Mouse (Mus musculus) cerebellum, adult 2 months (tissue): ENCODE results near the gene Pcdh7. TPM values are rescaled to one million over a fixed set of nuclear protein-coding genes. Genes with fewer than 3 reads are reported as not detected.

Experiments used
- DNase-seq, 2 experiments: peaks; one replicate each; pipeline ENCODE4 v3.0.0; 2021
- H3K27ac ChIP-seq: fragments of 200-500 bp; 2 replicates; pipeline ENCODE4 v1.5.1; 2012; ENCODE audit warnings: low read length, control low read depth, inconsistent platforms; ENCODE audit not compliant: insufficient read depth
- H3K27me3 ChIP-seq: fragments of 200-500 bp; 2 replicates; pipeline ENCODE4 v1.6.1; 2012; ENCODE audit warnings: inconsistent platforms, mild to moderate bottlenecking, low read length, moderate library complexity; ENCODE audit not compliant: control insufficient read depth, insufficient read depth
- H3K4me1 ChIP-seq: fragments of 200-500 bp; 2 replicates; pipeline ENCODE4 v1.6.1; 2011; ENCODE audit warnings: low read length; ENCODE audit not compliant: control insufficient read depth, insufficient read depth
- H3K4me3 ChIP-seq: fragments of 200-500 bp; replicated peaks from 2 replicates; pipeline ENCODE3; 2011; ENCODE audit warnings: mild to moderate bottlenecking, low read depth, low read length, control low read depth; ENCODE audit not compliant: insufficient read depth
- CTCF ChIP-seq: fragments of 200-500 bp; IDR thresholded peaks from 2 replicates; pipeline ENCODE4 v1.5.1; 2011; ENCODE audit warnings: low read depth, mild to moderate bottlenecking, control low read depth, low read length, moderate library complexity, borderline replicate concordance; ENCODE audit not compliant: insufficient read depth
- POLR2A ChIP-seq: fragments of 200-500 bp; IDR thresholded peaks from 2 replicates; pipeline ENCODE4 v1.6.1; 2011; ENCODE audit warnings: low read length, control low read depth, borderline replicate concordance; ENCODE audit not compliant: insufficient read depth
- WGBS: fragments of 180-500 bp; shearing (Covaris S2); methylation state at CpG from one replicate; pipeline ENCODE4 v1.1.7; 2018; 5-methylcytosine and 5-hydroxymethylcytosine counted together
- polyA plus RNA-seq: library from polyadenylated mRNA; depleted of rRNA; stranded (reverse); fragments of >200 nt; gene quantifications from 2 replicates; pipeline ENCODE4 v1.2.3, GENCODE M21; 2012

The Pcdh7 gene
- polyA plus RNA-seq, 1 experiment, result 21.6 TPM

DNA sequence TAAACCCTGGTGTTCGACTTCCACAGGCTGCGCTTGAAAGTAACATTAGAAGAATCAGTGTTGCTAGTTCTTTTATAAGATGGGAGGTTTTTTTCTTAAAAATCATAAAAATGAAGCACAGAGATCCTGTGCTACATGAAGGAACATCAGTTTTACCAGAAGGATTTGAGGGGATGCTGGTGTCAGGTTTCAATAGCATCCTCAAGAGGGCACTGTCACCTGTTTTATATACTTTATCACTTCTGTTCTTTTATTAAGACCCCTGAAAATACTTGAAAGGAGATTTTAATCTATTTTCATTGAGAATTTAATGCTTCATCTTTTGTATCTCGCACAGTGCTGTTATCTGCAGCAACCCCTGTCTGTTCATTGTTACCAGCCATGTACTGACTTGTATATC, 322.1 kb downstream of the Pcdh7 start:
- no peak for TF ChIP-seq POLR2A
- no peaks in the 10 kb centered on the region for H3K4me1 ChIP-seq
- WGBS, result 78% methylated on average over 3 of the region's 3 CpGs
- no peak for DNase-seq
- no peak overlapping the region for H3K27ac ChIP-seq
- no peaks in the 10 kb centered on the region for H3K27me3 ChIP-seq
- H3K4me3 ChIP-seq, result no peak overlapping the region

DNA sequence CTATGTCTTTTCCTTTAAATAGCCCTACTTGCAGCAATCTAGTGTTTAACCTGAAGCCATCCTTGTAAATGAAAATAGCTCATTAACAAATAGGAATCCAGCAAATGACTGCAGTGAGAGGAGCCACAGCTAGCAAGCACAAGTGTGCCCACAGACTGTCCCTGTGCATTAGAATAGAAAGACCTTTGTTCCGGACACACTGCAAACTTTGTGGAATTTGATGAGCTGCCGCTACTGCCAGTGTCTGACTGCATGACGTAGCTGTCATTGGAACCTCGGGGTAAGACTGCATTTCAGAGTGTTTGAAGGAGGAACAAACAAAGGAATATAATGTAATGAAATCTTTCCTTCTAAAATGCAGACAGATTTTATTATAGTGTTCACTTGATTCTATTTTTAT, 326.4 kb downstream of the Pcdh7 start:
- Histone ChIP-seq H3K27me3 (no peaks in the 10 kb centered on the region), H3K27ac (no peak overlapping the region), H3K4me1 (no peaks in the 10 kb centered on the region), H3K4me3 (no peak overlapping the region)
- DNase-seq, result no peak
- no peak for TF ChIP-seq POLR2A
- no peak for TF ChIP-seq CTCF
- WGBS, result 52% methylated on average over 4 of the region's 4 CpGs

DNA sequence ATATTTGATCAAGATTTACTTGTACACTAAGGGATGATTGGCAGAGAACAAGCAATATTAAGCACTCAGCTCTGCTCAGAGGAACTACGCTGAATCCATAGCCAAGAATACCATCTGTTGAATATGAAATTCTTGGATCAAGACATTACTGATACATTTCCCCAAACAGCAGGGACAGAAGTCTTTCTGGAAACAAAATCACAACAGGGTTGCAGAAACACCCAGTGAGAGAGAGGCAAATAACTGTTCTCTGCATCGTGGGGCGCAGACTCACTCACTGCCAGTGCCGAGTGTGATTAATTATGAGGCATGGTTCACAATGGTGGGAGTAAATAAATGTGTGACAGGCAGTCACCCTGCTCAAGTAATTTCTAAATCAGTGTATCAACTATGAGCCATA, 363.3 kb downstream of the Pcdh7 start:
- TF ChIP-seq POLR2A (no peak), CTCF (no peak)
- H3K27me3 ChIP-seq, result no peaks in the 10 kb centered on the region
- no peak overlapping the region for H3K4me3 ChIP-seq
- DNase-seq, result peak; percentile 14 to 53
- WGBS, result 7% methylated on average over 4 of the region's 4 CpGs
- H3K27ac ChIP-seq, result no peak overlapping the region
- H3K4me1 ChIP-seq, result peaks cover 4% of the 10 kb centered on the region

DNA sequence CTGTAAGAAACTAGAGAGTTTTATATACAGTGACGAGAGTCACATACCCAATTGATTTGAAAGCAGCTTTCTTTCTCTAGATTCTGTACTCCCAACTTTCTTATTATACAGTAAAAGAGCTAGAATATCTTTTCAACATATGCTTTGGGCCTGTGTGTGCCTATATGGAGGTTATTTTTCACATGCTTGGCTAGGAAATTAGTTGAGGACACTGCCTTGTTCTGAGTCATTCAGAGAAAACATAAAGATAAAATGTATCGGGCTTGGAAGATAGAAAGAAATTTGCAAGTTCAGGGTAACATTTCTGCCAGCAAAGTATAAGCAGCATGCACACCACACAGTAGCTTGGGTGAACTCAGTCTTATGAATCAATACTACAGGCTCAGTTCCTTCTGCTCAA, 364.5 kb downstream of the Pcdh7 start:
- no peak overlapping the region for H3K4me3 ChIP-seq
- peaks cover 4% of the 10 kb centered on the region for H3K4me1 ChIP-seq
- H3K27me3 ChIP-seq, result no peaks in the 10 kb centered on the region
- TF ChIP-seq POLR2A (no peak), CTCF (no peak)
- WGBS, result 98% methylated on average over 2 of the region's 2 CpGs
- H3K27ac ChIP-seq, result no peak overlapping the region
- DNase-seq, result no peak

DNA sequence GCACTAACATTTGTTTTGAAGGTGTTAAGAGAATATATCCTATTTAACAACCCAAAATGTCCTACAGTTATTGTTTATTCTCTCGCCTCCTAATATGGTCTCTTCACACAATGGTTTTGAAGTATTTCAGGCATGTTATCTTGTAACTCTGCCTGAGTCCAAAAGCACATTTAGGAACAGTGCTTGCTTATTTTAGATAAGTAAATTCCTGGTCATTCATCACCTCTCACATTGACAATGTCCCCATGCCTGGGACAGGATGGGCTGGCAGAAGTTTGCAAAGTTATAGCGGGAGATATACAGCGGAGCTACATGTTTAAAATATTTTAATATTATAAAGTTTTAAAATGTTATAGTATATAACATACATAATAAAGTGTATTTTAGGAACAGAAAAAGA, 365.3 kb downstream of the Pcdh7 start:
- no peak for DNase-seq
- Histone ChIP-seq H3K27ac (no peak overlapping the region), H3K4me1 (peaks cover 4% of the 10 kb centered on the region), H3K27me3 (no peaks in the 10 kb centered on the region), H3K4me3 (no peak overlapping the region)
- TF ChIP-seq POLR2A, result no peak
- no peak for TF ChIP-seq CTCF
- WGBS, result 98% methylated on average over 3 of the region's 3 CpGs

DNA sequence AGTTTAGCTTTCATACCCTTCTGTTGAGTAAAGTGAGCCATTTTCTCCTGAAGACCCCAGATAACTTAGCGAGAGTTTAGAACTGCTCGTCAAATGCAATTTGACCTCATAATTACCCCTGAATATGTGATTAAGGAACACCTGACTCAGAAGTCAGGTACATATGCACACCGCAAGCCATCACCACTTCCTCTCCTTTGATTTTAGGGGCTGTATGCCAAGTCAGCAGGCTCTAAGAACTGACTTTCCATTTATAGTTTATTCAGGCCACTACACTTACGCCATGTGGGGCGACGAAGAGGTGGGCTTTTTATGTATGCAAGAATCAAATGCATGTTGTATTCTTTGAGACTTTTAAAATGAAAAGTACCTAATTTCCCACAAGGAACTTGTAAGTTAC, 366.2 kb downstream of the Pcdh7 start:
- 52% methylated on average over 6 of the region's 6 CpGs for WGBS
- H3K27me3 ChIP-seq, result no peaks in the 10 kb centered on the region
- no peak overlapping the region for H3K27ac ChIP-seq
- no peak overlapping the region for H3K4me3 ChIP-seq
- TF ChIP-seq POLR2A (no peak), CTCF (no peak)
- no peak for DNase-seq
- peaks cover 4% of the 10 kb centered on the region for H3K4me1 ChIP-seq

DNA sequence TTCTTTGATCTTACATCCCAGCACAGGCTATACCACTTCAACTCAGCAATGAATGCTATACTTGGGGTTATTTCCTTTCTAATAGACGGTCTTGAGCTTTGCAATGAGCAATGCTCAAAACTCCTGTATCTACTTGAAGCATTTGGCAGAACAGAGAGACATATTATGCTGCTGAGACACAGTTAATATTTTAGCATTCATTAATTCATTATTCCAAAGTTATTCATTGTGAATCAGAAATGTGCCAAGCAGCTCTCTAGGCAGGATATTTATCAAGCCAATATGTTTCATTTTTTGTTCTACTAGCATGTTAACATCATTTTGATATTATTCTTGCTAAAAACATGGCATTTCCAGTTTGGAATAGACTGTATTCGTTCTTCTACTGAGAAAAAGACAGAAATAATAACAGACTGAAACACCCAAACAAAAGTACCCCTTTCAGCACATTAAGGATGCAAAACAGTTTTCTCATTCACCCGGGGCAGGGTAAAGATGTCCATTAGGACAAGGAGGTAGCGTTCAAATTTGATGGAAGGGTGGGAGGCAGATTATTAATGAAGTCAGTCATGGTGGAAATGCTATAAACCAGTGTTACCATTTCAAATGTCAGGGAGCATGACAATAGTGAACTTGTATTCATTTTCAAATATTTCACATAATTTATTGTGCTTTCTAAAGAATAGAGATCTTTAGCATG, 391.0 kb downstream of the Pcdh7 start:
- no peak overlapping the region for H3K27ac ChIP-seq
- H3K4me3 ChIP-seq, result no peak overlapping the region
- WGBS, result 65% methylated on average over 4 of the region's 4 CpGs
- TF ChIP-seq CTCF (no peak), POLR2A (no peak)
- no peaks in the 10 kb centered on the region for H3K4me1 ChIP-seq
- H3K27me3 ChIP-seq, result no peaks in the 10 kb centered on the region
- DNase-seq, result no peak

DNA sequence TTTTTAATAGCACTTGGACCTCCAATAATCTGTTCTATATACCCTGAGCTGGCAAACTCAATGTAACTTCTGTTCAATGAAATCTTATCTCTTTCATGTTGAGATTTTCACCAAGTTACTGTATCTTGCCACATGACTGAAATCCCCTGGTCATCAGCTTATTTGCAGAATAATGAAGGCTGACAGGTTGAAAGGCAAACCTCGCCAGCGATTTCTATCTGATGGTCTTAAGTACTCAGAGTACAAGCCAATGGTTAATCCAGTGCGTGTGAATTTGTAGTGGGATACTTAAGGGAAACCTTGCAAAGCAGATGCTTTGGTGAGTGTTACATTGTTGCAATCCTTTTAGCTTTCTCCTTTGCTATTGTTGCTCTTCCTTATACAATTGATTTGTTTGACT, 398.3 kb downstream of the Pcdh7 start:
- TF ChIP-seq POLR2A, result no peak
- no peak for TF ChIP-seq CTCF
- 34% methylated on average over 3 of the region's 3 CpGs for WGBS
- DNase-seq, result no peak
- Histone ChIP-seq H3K4me1 (no peaks in the 10 kb centered on the region), H3K27ac (no peak overlapping the region), H3K4me3 (no peak overlapping the region), H3K27me3 (no peaks in the 10 kb centered on the region)
